Mouse (Mus musculus) liver, embryonic 16.5 days (tissue): ENCODE measurements around the gene Dhx58. TPM values are rescaled to one million over a fixed set of nuclear protein-coding genes. Genes with fewer than 3 reads are reported as not detected.

Source experiments
- ATAC-seq: fragments of 200-750 bp; cut with Nextera tagmentation; 2 replicates; pipeline ENCODE4 v1.8.0; 2017; ENCODE audit warnings: low read depth, mild to moderate bottlenecking, moderate number of reproducible peaks, moderate library complexity
- H3K27ac ChIP-seq: fragments of 300-500 bp; sonication (generic); 2 replicates; pipeline ENCODE4 v1.5.1; 2014; ENCODE audit warnings: mild to moderate bottlenecking, low read length
- H3K27me3 ChIP-seq: fragments of 300-500 bp; sonication (generic); 2 replicates; pipeline ENCODE4 v1.6.1; 2014; ENCODE audit warnings: low read depth, low read length, mixed read lengths; ENCODE audit not compliant: control insufficient read depth, insufficient read depth
- H3K36me3 ChIP-seq: fragments of 300-500 bp; sonication (generic); 2 replicates; pipeline ENCODE4 v1.6.1; 2014; ENCODE audit warnings: mild to moderate bottlenecking; ENCODE audit not compliant: control insufficient read depth, insufficient read depth
- H3K4me1 ChIP-seq: fragments of 300-500 bp; sonication (generic); 2 replicates; pipeline ENCODE4 v1.6.1; 2014; ENCODE audit warnings: low read depth, low read length, mixed read lengths; ENCODE audit not compliant: control insufficient read depth
- H3K4me2 ChIP-seq: fragments of 300-500 bp; sonication (generic); 2 replicates; pipeline ENCODE4 v1.6.1; 2014; ENCODE audit warnings: low read depth, low read length, mixed read lengths
- H3K4me3 ChIP-seq: fragments of 300-500 bp; sonication (generic); 2 replicates; pipeline ENCODE4 v1.5.1; 2014; ENCODE audit warnings: low read depth, mild to moderate bottlenecking, low read length
- H3K9ac ChIP-seq: fragments of 300-500 bp; sonication (generic); 2 replicates; pipeline ENCODE4 v1.6.1; 2014; ENCODE audit warnings: low read depth, low read length
- H3K9me3 ChIP-seq: fragments of 300-500 bp; sonication (generic); replicated peaks from 2 replicates; pipeline ENCODE4 v1.6.1; 2016; ENCODE audit warnings: low read length; ENCODE audit not compliant: control insufficient read depth
- WGBS: fragments of 180-500 bp; shearing (Covaris S2); extraction: QIAGEN DNeasy Blood & Tissue Kit; methylation state at CpG from one replicate; pipeline ENCODE4 v1.1.7; 2014; ENCODE audit not compliant: insufficient replicate concordance; 5-methylcytosine and 5-hydroxymethylcytosine counted together
- polyA plus RNA-seq: library from polyadenylated mRNA; unstranded; fragments of >200 nt; fragmentation: Nextera tagmentation; extraction: Ambion mirVana; gene quantifications from 2 replicates; pipeline ENCODE4 v1.2.1, GENCODE M21; 2015

The Dhx58 gene
- polyA plus RNA-seq, 1 experiment from 2014 or later = 2.2 TPM

- Histone ChIP-seq H3K36me3 (no peaks in the 10 kb centered on the region), H3K4me3 (no peak overlapping the region), H3K4me2 (no peak overlapping the region), H3K4me1 (no peaks in the 10 kb centered on the region), H3K9ac (no peak overlapping the region), H3K27ac (no peak overlapping the region), H3K27me3 (no peaks in the 10 kb centered on the region), H3K9me3 (no peaks in the 10 kb centered on the region)
- no peak for ATAC-seq
- 62% methylated on average over 2 of the region's 2 CpGs for WGBS
These were observed 20.0 kb downstream of the Dhx58 start for GRCm38 (mm10) chr11:100684084-100684483.

GRCm38 (mm10) chr11:100682526-100682925, 21.5 kb downstream of the Dhx58 start:
- no peak for ATAC-seq
- Histone ChIP-seq H3K27ac (no peak overlapping the region), H3K4me3 (no peak overlapping the region), H3K36me3 (no peaks in the 10 kb centered on the region), H3K4me1 (no peaks in the 10 kb centered on the region), H3K9ac (no peak overlapping the region), H3K9me3 (no peaks in the 10 kb centered on the region), H3K27me3 (no peaks in the 10 kb centered on the region), H3K4me2 (no peak overlapping the region)
- 56% methylated on average over 5 of the region's 5 CpGs for WGBS

GRCm38 (mm10) chr11:100681826-100682225, 22.2 kb downstream of the Dhx58 start:
- Histone ChIP-seq H3K4me3 (no peak overlapping the region), H3K9ac (no peak overlapping the region), H3K27ac (no peak overlapping the region), H3K4me1 (no peaks in the 10 kb centered on the region), H3K4me2 (no peak overlapping the region), H3K27me3 (no peaks in the 10 kb centered on the region), H3K36me3 (no peaks in the 10 kb centered on the region), H3K9me3 (no peaks in the 10 kb centered on the region)
- 68% methylated on average over 5 of the region's 5 CpGs for WGBS
- ATAC-seq = no peak

GRCm38 (mm10) chr11:100677810-100678209, 26.3 kb downstream of the Dhx58 start:
- no peak overlapping the region for H3K4me2 ChIP-seq
- no peak for ATAC-seq
- H3K4me1 ChIP-seq = no peaks in the 10 kb centered on the region
- H3K9ac ChIP-seq = no peak overlapping the region
- peaks cover 12% of the 10 kb centered on the region for H3K27me3 ChIP-seq
- H3K4me3 ChIP-seq = no peak overlapping the region
- H3K9me3 ChIP-seq = no peaks in the 10 kb centered on the region
- H3K27ac ChIP-seq = no peak overlapping the region
- 50% methylated on average over 7 of the region's 7 CpGs for WGBS
- no peaks in the 10 kb centered on the region for H3K36me3 ChIP-seq

GRCm38 (mm10) chr11:100673169-100673568, 30.9 kb downstream of the Dhx58 start:
- no peaks in the 10 kb centered on the region for H3K9me3 ChIP-seq
- no peaks in the 10 kb centered on the region for H3K36me3 ChIP-seq
- H3K4me1 ChIP-seq = no peaks in the 10 kb centered on the region
- H3K27me3 ChIP-seq = peaks cover 20% of the 10 kb centered on the region
- no peak overlapping the region for H3K4me3 ChIP-seq
- WGBS = 10% methylated on average over 23 of the region's 23 CpGs
- no peak overlapping the region for H3K27ac ChIP-seq
- no peak overlapping the region for H3K4me2 ChIP-seq
- H3K9ac ChIP-seq = no peak overlapping the region
- ATAC-seq = no peak

- Histone ChIP-seq H3K36me3 (no peaks in the 10 kb centered on the region), H3K9ac (no peak overlapping the region), H3K27me3 (peaks cover 20% of the 10 kb centered on the region), H3K4me1 (no peaks in the 10 kb centered on the region), H3K27ac (no peak overlapping the region), H3K4me2 (no peak overlapping the region), H3K9me3 (no peaks in the 10 kb centered on the region), H3K4me3 (no peak overlapping the region)
- no peak for ATAC-seq
- 31% methylated on average over 2 of the region's 2 CpGs for WGBS
These were observed 32.1 kb downstream of the Dhx58 start for GRCm38 (mm10) chr11:100671956-100672355.

GRCm38 (mm10) chr11:100671049-100671448, 33.0 kb downstream of the Dhx58 start:
- WGBS = 48% methylated on average over 1 of the region's 1 CpGs
- peaks cover 20% of the 10 kb centered on the region for H3K27me3 ChIP-seq
- ATAC-seq = no peak

GRCm38 (mm10) chr11:100659806-100660205, 44.3 kb downstream of the Dhx58 start:
- Histone ChIP-seq H3K9me3 (no peaks in the 10 kb centered on the region), H3K27me3 (no peaks in the 10 kb centered on the region), H3K4me3 (no peak overlapping the region), H3K27ac (no peak overlapping the region), H3K4me2 (no peak overlapping the region), H3K4me1 (no peaks in the 10 kb centered on the region), H3K36me3 (no peaks in the 10 kb centered on the region), H3K9ac (no peak overlapping the region)
- ATAC-seq = no peak
- 59% methylated on average over 10 of the region's 10 CpGs for WGBS

More at GRCm38 (mm10) chr11:100671049-100671448, 33.0 kb downstream of the Dhx58 start:
- Histone ChIP-seq H3K4me2 (no peak overlapping the region), H3K27ac (no peak overlapping the region), H3K36me3 (no peaks in the 10 kb centered on the region), H3K9ac (no peak overlapping the region), H3K4me1 (no peaks in the 10 kb centered on the region), H3K4me3 (no peak overlapping the region), H3K9me3 (no peaks in the 10 kb centered on the region)

- no peak for ATAC-seq
- Histone ChIP-seq H3K27ac (no peak overlapping the region), H3K4me1 (no peaks in the 10 kb centered on the region), H3K4me3 (no peak overlapping the region), H3K36me3 (no peaks in the 10 kb centered on the region), H3K9ac (no peak overlapping the region), H3K4me2 (no peak overlapping the region), H3K9me3 (no peaks in the 10 kb centered on the region), H3K27me3 (peaks cover 4% of the 10 kb centered on the region)
- 28% methylated on average over 6 of the region's 6 CpGs for WGBS
These were observed 47.6 kb downstream of the Dhx58 start for GRCm38 (mm10) chr11:100656458-100656857.
